Mouse (Mus musculus) heart, embryonic 11.5 days (tissue): ENCODE data around the gene Cd40lg. TPM values are rescaled to one million over a fixed set of nuclear protein-coding genes. Genes with fewer than 3 reads are reported as not detected.

Experiments
- ATAC-seq: fragments of 200-750 bp; cut with Nextera tagmentation; replicated peaks from 2 replicates; pipeline ENCODE4 v1.8.0; 2017; ENCODE audit warnings: moderate library complexity; ENCODE audit not compliant: insufficient number of reproducible peaks, low FRiP score, low TSS enrichment
- H3K27ac ChIP-seq: fragments of 300-500 bp; sonication (generic); 2 replicates; pipeline ENCODE4 v1.5.1; 2014; ENCODE audit warnings: mild to moderate bottlenecking, low read depth, low read length
- H3K27me3 ChIP-seq: fragments of 300-500 bp; sonication (generic); 2 replicates; pipeline ENCODE4 v1.6.1; 2014; ENCODE audit warnings: mild to moderate bottlenecking, low read length, mixed read lengths; ENCODE audit not compliant: control insufficient read depth, insufficient read depth
- H3K36me3 ChIP-seq: fragments of 300-500 bp; sonication (generic); 2 replicates; pipeline ENCODE4 v1.6.1; 2014; ENCODE audit warnings: mild to moderate bottlenecking, low read length, moderate library complexity, mixed read lengths; ENCODE audit not compliant: control insufficient read depth, insufficient read depth
- H3K4me1 ChIP-seq: fragments of 300-500 bp; sonication (generic); 2 replicates; pipeline ENCODE4 v1.6.1; 2014; ENCODE audit warnings: low read length; ENCODE audit not compliant: control insufficient read depth, insufficient read depth
- H3K4me2 ChIP-seq: fragments of 300-500 bp; sonication (generic); 2 replicates; pipeline ENCODE4 v1.6.1; 2014; ENCODE audit warnings: mild to moderate bottlenecking, moderate library complexity
- H3K4me3 ChIP-seq: fragments of 300-500 bp; sonication (generic); 2 replicates; pipeline ENCODE4 v1.5.1; 2014; ENCODE audit warnings: low read depth, low read length
- H3K9ac ChIP-seq: fragments of 300-500 bp; sonication (generic); 2 replicates; pipeline ENCODE4 v1.6.1; 2014; ENCODE audit warnings: mild to moderate bottlenecking, low read depth, low read length, moderate library complexity
- H3K9me3 ChIP-seq: fragments of 300-500 bp; sonication (generic); replicated peaks from 2 replicates; pipeline ENCODE4 v1.6.1; 2016; ENCODE audit warnings: low read length; ENCODE audit not compliant: control insufficient read depth
- WGBS: fragments of 180-500 bp; shearing (Covaris S2); extraction: QIAGEN DNeasy Blood & Tissue Kit; methylation state at CpG from one replicate; pipeline ENCODE4 v1.1.7; 2014; ENCODE audit not compliant: insufficient replicate concordance; 5-methylcytosine and 5-hydroxymethylcytosine counted together
- polyA plus RNA-seq: library from polyadenylated mRNA; unstranded; fragments of >200 nt; fragmentation: Nextera tagmentation; extraction: Ambion mirVana; gene quantifications from 2 replicates; pipeline ENCODE4 v1.2.1, GENCODE M21; 2014

Cd40lg gene
- polyA plus RNA-seq, 1 experiment from 2014 or later, result not detected

- Histone ChIP-seq H3K4me3 (no peak overlapping the region), H3K27ac (no peak overlapping the region), H3K9me3 (no peaks in the 10 kb centered on the region), H3K4me1 (no peaks in the 10 kb centered on the region), H3K36me3 (no peaks in the 10 kb centered on the region), H3K9ac (no peak overlapping the region), H3K4me2 (no peak overlapping the region), H3K27me3 (no peaks in the 10 kb centered on the region)
- no peak for ATAC-seq
- 70% methylated on average over 2 of the region's 2 CpGs for WGBS
Measured at GRCm38 (mm10) chrX:57228178-57228577, 16.2 kb downstream of the Cd40lg start.

GRCm38 (mm10) chrX:57233596-57233995 lies 21.7 kb downstream of the Cd40lg start:
- WGBS, result 76% methylated on average over 2 of the region's 2 CpGs
- H3K4me2 ChIP-seq, result no peak overlapping the region
- no peaks in the 10 kb centered on the region for H3K9me3 ChIP-seq

GRCm38 (mm10) chrX:57235982-57236381 lies 24.0 kb downstream of the Cd40lg start:
- H3K4me1 ChIP-seq, result no peaks in the 10 kb centered on the region
- 58% methylated on average over 4 of the region's 4 CpGs for WGBS

More at GRCm38 (mm10) chrX:57233596-57233995, 21.7 kb downstream of the Cd40lg start:
- Histone ChIP-seq H3K4me3 (no peak overlapping the region), H3K4me1 (no peaks in the 10 kb centered on the region), H3K9ac (no peak overlapping the region), H3K27ac (no peak overlapping the region), H3K27me3 (no peaks in the 10 kb centered on the region), H3K36me3 (no peaks in the 10 kb centered on the region)
- ATAC-seq, result no peak

GRCm38 (mm10) chrX:57238572-57238971 lies 26.6 kb downstream of the Cd40lg start:
- Histone ChIP-seq H3K4me2 (no peak overlapping the region), H3K4me3 (no peak overlapping the region), H3K9ac (no peak overlapping the region), H3K36me3 (no peaks in the 10 kb centered on the region), H3K9me3 (no peaks in the 10 kb centered on the region), H3K4me1 (no peaks in the 10 kb centered on the region), H3K27ac (no peak overlapping the region), H3K27me3 (no peaks in the 10 kb centered on the region)
- 61% methylated on average over 3 of the region's 3 CpGs for WGBS
- no peak for ATAC-seq

More at GRCm38 (mm10) chrX:57235982-57236381, 24.0 kb downstream of the Cd40lg start:
- Histone ChIP-seq H3K27me3 (no peaks in the 10 kb centered on the region), H3K36me3 (no peaks in the 10 kb centered on the region), H3K9ac (no peak overlapping the region), H3K4me3 (no peak overlapping the region), H3K4me2 (no peak overlapping the region), H3K9me3 (no peaks in the 10 kb centered on the region), H3K27ac (no peak overlapping the region)
- ATAC-seq, result no peak

GRCm38 (mm10) chrX:57253329-57254055 lies 41.5 kb downstream of the Cd40lg start:
- WGBS, result 64% methylated on average over 7 of the region's 7 CpGs
- Histone ChIP-seq H3K27me3 (no peaks in the 10 kb centered on the region), H3K4me3 (no peak overlapping the region), H3K9ac (no peak overlapping the region), H3K9me3 (no peaks in the 10 kb centered on the region), H3K36me3 (no peaks in the 10 kb centered on the region), H3K4me1 (no peaks in the 10 kb centered on the region), H3K27ac (no peak overlapping the region), H3K4me2 (no peak overlapping the region)
- ATAC-seq, result no peak

- no peak overlapping the region for H3K4me2 ChIP-seq
- H3K9me3 ChIP-seq, result no peaks in the 10 kb centered on the region
- H3K4me1 ChIP-seq, result no peaks in the 10 kb centered on the region
- H3K9ac ChIP-seq, result no peak overlapping the region
- ATAC-seq, result no peak
- H3K4me3 ChIP-seq, result no peak overlapping the region
- no peak overlapping the region for H3K27ac ChIP-seq
- H3K27me3 ChIP-seq, result no peaks in the 10 kb centered on the region
- no peaks in the 10 kb centered on the region for H3K36me3 ChIP-seq
- WGBS, result 52% methylated on average over 2 of the region's 2 CpGs
Measured at GRCm38 (mm10) chrX:57260744-57261143, 48.8 kb downstream of the Cd40lg start.

- 72% methylated on average over 4 of the region's 4 CpGs for WGBS
- Histone ChIP-seq H3K27me3 (no peaks in the 10 kb centered on the region), H3K9ac (no peak overlapping the region), H3K4me3 (no peak overlapping the region), H3K36me3 (no peaks in the 10 kb centered on the region), H3K4me2 (no peak overlapping the region), H3K27ac (no peak overlapping the region), H3K4me1 (no peaks in the 10 kb centered on the region), H3K9me3 (no peaks in the 10 kb centered on the region)
- no peak for ATAC-seq
Measured at GRCm38 (mm10) chrX:57263515-57263914, 51.6 kb downstream of the Cd40lg start.
